Mouse (Mus musculus) limb, embryonic 15.5 days (tissue): Measurements from ENCODE around the gene Cs. TPM values are rescaled to one million over a fixed set of nuclear protein-coding genes. Genes with fewer than 3 reads are reported as not detected.

Experiments used
- microRNA-seq: library from miRNA; unstranded; fragments of <30 nt; microRNA quantifications from one replicate; pipeline ENCODE4, GENCODE M21; 2016
- polyA plus RNA-seq: library from polyadenylated mRNA; unstranded; fragments of >200 nt; fragmentation: Nextera tagmentation; extraction: Ambion mirVana; gene quantifications from 2 replicates; pipeline ENCODE4 v1.2.1, GENCODE M21; 2015

Gene Cs
- polyA plus RNA-seq, 1 experiment from 2014 or later, result 173 TPM

Small RNA genes lying within 50 kb of the gene (microRNA-seq; reads per million reads assigned to microRNA genes)
- gene Gm25361 (not detected), gene Gm26308 (not detected), gene Mir6914 (not detected), gene Mir6915 (1.6 reads per million)

Other genes starting within 250 kb of the Cs start
- 10.4 TPM in 2 replicates for gene Baz2a, start 246.2 kb upstream of the Cs start, polyA plus RNA-seq
- gene Rbms2, start 157.4 kb upstream of the Cs start, polyA plus RNA-seq, result 42.2 and 43.8 TPM in 2 replicates
- gene Gls2, start 143.3 kb upstream of the Cs start, polyA plus RNA-seq, result 1.8 TPM in 2 replicates
- gene Spryd4, start 125.9 kb upstream of the Cs start, polyA plus RNA-seq, result 34.2 and 36.3 TPM in 2 replicates
- gene Mip, start 111.9 kb upstream of the Cs start, polyA plus RNA-seq, result 0.12 and 0.26 TPM in 2 replicates
- gene Timeless, start 105.7 kb upstream of the Cs start, polyA plus RNA-seq, result 46.2 and 46.9 TPM in 2 replicates
- 0.25 and 0.47 TPM in 2 replicates for gene Apon, start 83.6 kb upstream of the Cs start, polyA plus RNA-seq
- gene Apof, start 69.1 kb upstream of the Cs start, polyA plus RNA-seq, result 0.22 and 0.27 TPM in 2 replicates
- 12.2 and 13.3 TPM in 2 replicates for gene Stat2, start 67.2 kb upstream of the Cs start, polyA plus RNA-seq
- gene Il23a, start 39.0 kb upstream of the Cs start, polyA plus RNA-seq, result 0.17 and 0.20 TPM in 2 replicates
- 25.1 and 25.2 TPM in 2 replicates for gene Pan2, start 34.4 kb upstream of the Cs start, polyA plus RNA-seq
- gene Cnpy2, start 15.3 kb upstream of the Cs start, polyA plus RNA-seq, result 347 and 355 TPM in 2 replicates
- gene Coq10a, start 31.3 kb downstream of the Cs start, polyA plus RNA-seq, result 11.3 and 13.4 TPM in 2 replicates
- gene Ankrd52, start 39.4 kb downstream of the Cs start, polyA plus RNA-seq, result 11.0 and 11.3 TPM in 2 replicates
- 0.42 TPM in 1 of 2 replicates, not detected in the other for gene Slc39a5, start 63.5 kb downstream of the Cs start, polyA plus RNA-seq
- 60.1 and 62.1 TPM in 2 replicates for gene Nabp2, start 73.8 kb downstream of the Cs start, polyA plus RNA-seq
- gene Rnf41, start 73.9 kb downstream of the Cs start, polyA plus RNA-seq, result 40.8 and 42.9 TPM in 2 replicates
- 80.7 and 84.4 TPM in 2 replicates for gene Smarcc2, start 121.5 kb downstream of the Cs start, polyA plus RNA-seq
- gene Myl6, start 156.4 kb downstream of the Cs start, polyA plus RNA-seq, result 1,269 and 1,341 TPM in 2 replicates
- gene Myl6b, start 161.0 kb downstream of the Cs start, polyA plus RNA-seq, result 4.7 and 7.4 TPM in 2 replicates
- gene Esyt1, start 188.1 kb downstream of the Cs start, polyA plus RNA-seq, result 42.8 and 44.9 TPM in 2 replicates
- 13.2 and 15.4 TPM in 2 replicates for gene Zc3h10, start 210.0 kb downstream of the Cs start, polyA plus RNA-seq
- gene Rpl41, start 211.6 kb downstream of the Cs start, polyA plus RNA-seq, result 3,349 and 4,229 TPM in 2 replicates
- gene Pa2g4, start 228.3 kb downstream of the Cs start, polyA plus RNA-seq, result 194 and 209 TPM in 2 replicates